Mouse (Mus musculus) left cerebral cortex, postnatal 10 days (tissue): ENCODE data around the gene Prkcb. TPM values are rescaled to one million over a fixed set of nuclear protein-coding genes. Genes with fewer than 3 reads are reported as not detected.

ENCODE experiments used
- DNase-seq, 2 experiments: peaks; one replicate each; pipeline ENCODE4 v3.0.0; 2021 to 2022; ENCODE audit warnings: low spot score in 2 of 2, mixed read lengths in 1 of 2; ENCODE audit errors: extremely low spot score in 1 of 2
- intact Hi-C: fragments of 180-260 bp; cut with DNase I; formaldehyde crosslinking; loops from one replicate; pipeline ENCODE4 v1.15.1; 2025
- total RNA-seq, 2 experiments: library from RNA; stranded (reverse); gene quantifications; 2 replicates each; pipeline ENCODE4 v1.2.3; 2021

The Prkcb gene
- total RNA-seq, 2 experiments from 2014 or later, result 792 to 820 TPM

- peak in 1 of 2 experiments; percentile 56 for DNase-seq
Observed at GRCm38 (mm10) chr7:122649306-122649705, 360.8 kb downstream of the Prkcb start.

GRCm38 (mm10) chr7:122652523-122652922 is 364.0 kb downstream of the Prkcb start:
- no peak for DNase-seq
- intact Hi-C loops, result no loop called here

More at GRCm38 (mm10) chr7:122649306-122649705, 360.8 kb downstream of the Prkcb start:
- intact Hi-C loops, result no loop called here

GRCm38 (mm10) chr7:122656671-122657070 is 368.1 kb downstream of the Prkcb start:
- DNase-seq, result no peak
- intact Hi-C loops, result no loop called here

- intact Hi-C loops, result no loop called here
- no peak for DNase-seq
Observed at GRCm38 (mm10) chr7:122657423-122658126, 369.0 kb downstream of the Prkcb start.

- intact Hi-C loops, result no loop called here
- DNase-seq, result no peak
Observed at GRCm38 (mm10) chr7:122665311-122666049, 376.9 kb downstream of the Prkcb start.

GRCm38 (mm10) chr7:122667903-122668302 is 379.4 kb downstream of the Prkcb start:
- intact Hi-C loops, result no loop called here
- DNase-seq, result peak in 1 of 2 experiments; percentile 32

GRCm38 (mm10) chr7:122670442-122670872 is 381.9 kb downstream of the Prkcb start, which contains the start of gene Cacng3:
TSS of gene Cacng3 (plus strand) at chr7:122670492.
- DNase-seq, result no peak
- intact Hi-C loops, result loop anchor here (5.0 kb wide), 3 partner anchors 93 to 252 kb away; no protein-coding TSS in a partner anchor

- intact Hi-C loops, result loop anchor here (5.0 kb wide), 3 partner anchors 94 to 251 kb away; no protein-coding TSS in a partner anchor
- DNase-seq, result peak; percentile 76 to 92
Observed at GRCm38 (mm10) chr7:122670873-122671641, 382.5 kb downstream of the Prkcb start.

GRCm38 (mm10) chr7:122672981-122673380 is 384.4 kb downstream of the Prkcb start:
- DNase-seq, result peak; percentile 26 to 32
- intact Hi-C loops, result loop anchor here (5.0 kb wide), 3 partner anchors 96 to 249 kb away; no protein-coding TSS in a partner anchor

GRCm38 (mm10) chr7:122675207-122675606 is 386.7 kb downstream of the Prkcb start:
- intact Hi-C loops, result no loop called here

More at GRCm38 (mm10) chr7:122675207-122675606, 386.7 kb downstream of the Prkcb start:
- DNase-seq, result no peak

Other genes starting within 250 kb of the Prkcb start
- 10 to 100 TPM; 67.0 to 70.7 TPM for gene Ubfd1, start 221.6 kb upstream of the Prkcb start, total RNA-seq
- 1 to 10 TPM; 7.6 to 7.8 TPM for gene Ears2, start 221.5 kb upstream of the Prkcb start, total RNA-seq
- gene Ndufab1, start 186.9 kb upstream of the Prkcb start, total RNA-seq, result 100 to 1,000 TPM; 274 TPM
- 1 to 10 TPM; 1.9 to 3.4 TPM for gene Palb2, start 155.8 kb upstream of the Prkcb start, total RNA-seq
- gene Dctn5, start 155.7 kb upstream of the Prkcb start, total RNA-seq, result 100 to 1,000 TPM; 103 to 107 TPM
- 1 to 10 TPM; 3.1 to 4.0 TPM for gene Plk1, start 129.3 kb upstream of the Prkcb start, total RNA-seq
- 1 to 10 TPM in 1 of 2 experiments, under 1 TPM in 1; 0.92 to 1.1 TPM for gene Ern2, start 102.5 kb upstream of the Prkcb start, total RNA-seq
- 1 to 10 TPM; 2.5 to 3.6 TPM for gene Chp2, start 69.3 kb upstream of the Prkcb start, total RNA-seq